Mouse (Mus musculus): ENCODE measurements around the gene Dock2. TPM values are rescaled to one million over a fixed set of nuclear protein-coding genes. Genes with fewer than 3 reads are reported as not detected.

Dock2 gene
- total RNA-seq, 2 experiments from 2014 or later = 153 to 218 TPM

DNA sequence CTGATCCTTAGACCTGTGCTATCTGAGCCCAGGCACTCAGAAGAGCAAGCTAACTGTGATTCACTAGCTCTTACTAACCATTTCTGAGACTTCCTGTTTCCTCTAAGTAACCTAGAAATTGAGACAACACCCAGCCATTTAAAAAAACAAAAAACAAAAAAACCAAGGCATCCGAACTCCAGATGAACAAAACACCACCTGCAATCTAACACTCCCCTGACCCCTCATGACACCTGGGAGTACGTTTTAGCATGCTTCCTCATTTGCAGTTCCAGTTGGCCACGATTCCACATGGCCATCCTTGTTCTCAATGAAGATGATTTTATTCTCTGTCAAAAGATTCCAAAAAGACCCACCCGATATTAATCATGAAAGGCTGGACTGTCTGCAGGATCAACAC is 13.0 kb downstream of the Dock2 start:
- ATAC-seq (ENCODE audit: poor library complexity, severe bottlenecking) = no peak; the same call in 1 of the 2 replicates

DNA sequence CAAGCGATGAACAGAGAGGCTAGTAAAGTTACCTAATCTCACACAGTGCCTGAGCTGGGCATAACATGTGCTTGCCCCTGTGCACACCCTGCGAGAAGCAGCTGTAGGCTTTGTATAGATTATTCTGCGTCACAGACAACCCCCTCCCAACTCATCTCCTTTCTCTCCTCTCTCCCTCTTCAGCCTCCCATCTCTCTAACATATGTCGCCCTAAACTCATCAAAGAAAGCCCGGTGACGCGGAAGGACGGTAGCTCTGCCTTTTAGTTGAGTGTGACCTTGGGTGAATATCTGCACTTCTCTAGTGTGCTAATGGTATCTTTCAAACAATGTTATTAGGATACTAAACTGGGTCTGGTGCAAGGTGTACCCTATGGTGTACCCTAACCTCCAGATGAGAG is 13.7 kb downstream of the Dock2 start:
- ATAC-seq (ENCODE audit: poor library complexity, severe bottlenecking) = no peak

DNA sequence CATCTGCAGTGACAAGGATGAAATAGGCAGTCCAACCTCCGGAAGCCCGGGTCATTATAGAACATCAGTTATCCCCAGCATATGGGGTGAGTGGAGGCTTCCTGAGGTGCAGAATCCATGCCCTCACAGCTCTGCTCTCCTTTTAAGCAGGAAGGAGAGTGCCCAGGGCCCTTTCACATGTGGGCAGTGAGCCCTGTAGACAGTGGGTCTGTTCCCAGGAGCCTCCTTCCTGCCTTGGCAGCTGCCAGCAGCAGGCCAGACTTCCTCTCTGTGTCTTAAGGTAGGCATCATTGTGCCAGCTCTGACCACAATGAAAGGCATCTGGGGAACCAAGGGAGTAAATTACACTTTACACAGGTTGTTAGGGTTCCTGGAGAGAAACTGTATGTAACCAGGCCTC is 14.3 kb downstream of the Dock2 start:
- ATAC-seq (ENCODE audit: poor library complexity, severe bottlenecking) = no peak

DNA sequence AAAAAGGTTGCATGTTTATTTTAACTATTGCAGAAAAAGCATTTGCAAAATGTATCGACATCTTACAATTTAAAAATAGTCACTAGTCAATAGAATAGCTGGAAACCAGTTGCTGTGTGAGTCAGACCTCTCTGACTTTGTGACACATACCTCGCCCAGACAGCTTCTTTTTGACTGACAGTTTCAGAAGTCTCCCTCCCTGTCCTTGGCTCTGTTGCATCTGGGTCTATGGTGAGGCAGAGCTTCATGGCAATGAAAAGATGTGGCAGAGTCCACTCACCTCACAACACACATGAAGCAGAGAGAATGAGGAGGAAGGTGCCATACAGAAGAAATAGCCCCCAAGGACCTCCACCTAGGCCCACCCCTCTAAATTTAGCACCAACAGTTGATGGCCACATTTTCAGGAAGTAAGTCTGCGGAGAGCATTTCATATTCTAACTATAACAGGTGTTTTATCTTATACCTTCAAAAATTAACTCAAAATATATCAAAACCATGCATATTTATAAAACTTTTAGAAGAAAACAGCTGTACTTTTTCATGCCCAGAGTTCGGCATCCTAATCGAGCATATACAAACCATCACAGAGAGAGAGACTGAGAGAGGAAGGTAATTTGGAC is 19.8 kb downstream of the Dock2 start:
- no peak for ATAC-seq (ENCODE audit: poor library complexity, severe bottlenecking)

DNA sequence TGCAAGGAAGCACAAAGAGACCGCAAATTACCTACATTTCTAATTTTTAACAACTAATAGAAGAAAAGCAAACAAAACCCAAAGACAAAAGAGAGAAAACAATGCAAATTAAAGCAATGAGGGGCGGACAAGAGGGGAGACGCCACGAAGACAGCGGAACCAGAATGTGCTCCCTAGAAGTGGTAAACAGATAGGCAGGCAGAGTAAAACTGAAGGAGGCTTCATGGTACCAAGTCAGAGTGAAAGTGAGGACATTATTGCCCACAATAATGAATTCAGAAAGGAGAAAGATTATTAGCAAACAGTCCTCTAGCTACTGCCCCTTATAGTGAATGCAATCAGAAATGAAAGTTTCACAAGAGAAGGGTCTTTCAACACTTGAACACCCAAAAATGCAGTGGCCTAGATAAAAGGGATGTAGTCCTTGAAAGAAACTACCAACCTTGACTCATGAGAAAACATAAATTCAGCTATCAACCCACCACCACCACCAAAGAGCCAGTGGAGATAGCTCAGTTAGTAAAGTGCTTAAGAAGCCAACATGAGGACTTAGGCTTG is 21.0 kb downstream of the Dock2 start:
- ATAC-seq (ENCODE audit: poor library complexity, severe bottlenecking) = peak; percentile 59

DNA sequence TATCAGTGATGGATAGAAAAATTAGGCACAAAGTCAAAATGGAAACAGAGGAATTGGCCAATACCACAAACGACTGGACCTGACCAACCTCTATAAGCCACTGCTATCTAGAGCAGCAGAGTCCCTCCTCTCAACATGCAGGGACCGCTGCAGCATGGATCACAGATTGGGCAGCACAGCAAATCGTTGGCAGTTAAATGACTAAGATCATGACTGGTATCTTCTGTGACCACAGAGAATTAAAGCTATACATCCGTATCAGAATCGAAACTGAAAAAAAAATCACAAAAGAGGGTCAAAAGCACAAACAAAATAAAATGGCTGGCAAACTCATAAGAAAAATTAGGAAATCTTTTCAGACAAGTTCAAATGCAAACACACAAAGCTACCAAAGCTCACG is 21.6 kb downstream of the Dock2 start:
- 0 out of 2 replicates have a peak, but pooled peaks have one; percentile 26 for ATAC-seq (ENCODE audit: poor library complexity, severe bottlenecking)

DNA sequence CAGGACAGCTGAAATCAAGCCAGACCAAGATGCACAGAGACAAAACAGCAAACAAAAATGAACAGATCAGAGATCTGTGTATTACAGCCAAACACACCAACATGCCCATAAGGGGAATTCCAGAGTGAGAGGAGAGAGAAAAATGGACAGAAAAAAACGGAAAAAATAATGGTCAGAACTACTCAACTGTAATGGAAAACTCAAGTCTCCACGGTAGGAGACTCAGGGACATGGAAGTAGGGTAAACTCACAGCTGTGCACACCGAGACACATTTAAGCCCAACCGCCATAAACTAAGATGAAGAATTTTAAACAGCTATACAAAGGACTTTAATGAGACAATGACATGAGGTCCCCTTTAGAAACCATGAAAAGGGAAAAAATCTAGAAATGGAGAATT is 24.1 kb downstream of the Dock2 start:
- no peak for ATAC-seq (ENCODE audit: poor library complexity, severe bottlenecking)

DNA sequence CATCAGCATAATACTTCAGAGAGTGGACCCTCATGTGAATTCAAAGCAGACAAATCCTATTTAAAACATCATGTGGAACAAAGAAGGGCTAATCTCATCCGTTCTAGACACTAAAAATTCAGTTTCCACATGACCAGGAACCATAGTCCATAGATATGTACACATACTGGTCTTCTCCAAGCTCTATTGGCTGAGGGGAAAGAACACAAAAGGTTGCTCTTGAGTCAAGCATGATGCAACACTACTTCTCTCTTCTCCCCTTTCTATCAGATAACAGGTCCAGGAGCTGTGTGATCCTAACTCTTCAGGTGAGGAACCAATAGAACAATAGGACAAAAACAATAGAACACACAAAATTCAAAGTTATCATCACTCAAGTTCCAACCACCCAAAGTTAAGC is 42.6 kb downstream of the Dock2 start:
- ATAC-seq (ENCODE audit: poor library complexity, severe bottlenecking) = peak; percentile 80

DNA sequence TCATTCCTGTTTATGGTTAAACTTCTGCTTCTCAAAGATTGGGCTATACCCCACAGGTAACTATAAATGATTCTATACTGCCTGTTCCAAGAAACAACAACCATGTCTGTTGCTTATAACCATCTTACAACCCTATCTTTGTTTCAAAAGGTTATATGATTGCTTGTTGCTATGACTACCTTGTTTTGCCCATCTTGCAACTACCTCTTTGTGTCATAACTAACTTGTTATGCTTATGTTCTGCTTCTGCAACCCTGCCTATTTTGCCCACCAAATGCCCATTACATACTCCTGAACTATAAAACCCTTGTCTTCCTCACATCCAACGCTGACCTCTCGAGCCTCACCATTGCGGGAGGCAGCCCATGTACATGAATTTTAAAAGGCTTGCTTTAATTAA is 43.9 kb downstream of the Dock2 start:
- no peak for ATAC-seq (ENCODE audit: poor library complexity, severe bottlenecking)

DNA sequence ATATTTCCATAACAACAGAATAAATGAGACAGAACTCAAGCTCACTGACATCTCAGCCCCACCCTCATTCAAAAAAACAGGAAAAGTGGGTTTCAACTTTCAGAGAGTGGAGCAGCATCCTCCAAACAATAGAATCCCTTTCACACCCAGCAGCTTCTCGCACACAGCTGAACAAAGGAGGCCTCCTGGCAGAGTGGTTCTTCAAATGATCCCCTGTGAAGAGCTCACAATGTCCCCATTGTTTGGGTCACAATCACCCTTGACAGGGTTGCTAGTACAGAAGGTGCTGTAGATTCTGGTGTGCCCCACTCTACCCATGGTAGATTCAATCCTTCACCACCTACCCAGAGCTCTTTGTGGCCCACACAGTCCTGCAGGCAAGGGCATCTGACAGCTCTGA is 44.7 kb downstream of the Dock2 start:
- no peak for ATAC-seq (ENCODE audit: poor library complexity, severe bottlenecking)

DNA sequence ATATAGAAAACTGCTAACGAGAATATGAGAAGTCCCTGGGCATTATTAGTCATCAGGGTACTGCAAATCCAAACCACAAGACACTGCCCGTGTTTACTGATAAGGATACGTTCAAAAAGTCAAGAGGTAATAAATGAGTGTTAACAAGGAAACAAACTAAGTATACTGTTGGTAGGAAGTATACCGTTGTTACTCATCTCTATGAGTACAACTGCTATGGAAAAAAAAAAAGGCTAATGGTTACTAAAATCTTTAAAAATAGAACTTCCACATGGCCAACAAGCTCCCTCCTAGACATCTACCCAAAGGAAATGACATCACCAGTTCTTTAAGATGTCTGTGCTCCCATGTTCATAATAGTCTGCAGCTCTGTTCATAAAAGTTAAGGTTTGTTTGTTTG is 46.5 kb downstream of the Dock2 start:
- no peak for ATAC-seq (ENCODE audit: poor library complexity, severe bottlenecking)

DNA sequence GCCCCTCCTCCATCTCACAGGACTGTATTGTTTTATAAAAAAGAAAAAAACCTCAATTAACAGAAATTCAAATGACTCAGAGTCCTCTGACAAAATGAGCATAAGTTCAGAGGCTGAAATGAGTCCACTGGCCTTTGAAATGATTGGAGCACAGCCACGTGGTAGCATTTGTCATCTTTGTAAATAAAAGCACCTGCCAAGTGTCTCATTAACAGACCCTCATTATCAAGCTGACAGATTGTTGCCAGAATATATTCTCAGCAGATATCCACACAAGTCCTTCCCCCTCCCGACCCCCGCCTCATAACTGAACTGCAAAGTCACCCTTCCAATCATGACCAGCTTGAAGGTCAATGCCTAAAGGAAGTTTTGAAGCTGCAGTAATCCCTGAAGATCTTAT is 49.7 kb downstream of the Dock2 start:
- no peak for ATAC-seq (ENCODE audit: poor library complexity, severe bottlenecking)

DNA sequence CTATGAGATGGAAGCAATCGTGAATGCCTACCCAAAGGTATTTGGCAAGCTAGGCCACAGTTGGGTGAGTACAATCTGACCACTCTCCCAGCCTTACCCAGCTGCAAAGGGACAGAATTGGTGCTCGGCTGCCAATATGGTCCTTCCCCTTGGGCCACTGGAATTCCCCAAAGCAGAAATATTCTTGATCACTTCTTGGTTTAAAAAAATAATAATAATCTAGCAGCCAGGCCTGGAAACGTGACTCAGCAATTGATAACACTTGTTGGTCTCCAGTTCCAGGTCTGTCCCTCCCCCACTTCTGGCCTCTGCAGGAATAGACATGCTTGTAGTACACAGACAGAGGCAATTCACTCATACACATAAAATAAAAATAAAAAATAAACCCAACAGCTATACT is 56.2 kb downstream of the Dock2 start:
- ATAC-seq (ENCODE audit: poor library complexity, severe bottlenecking) = no peak

DNA sequence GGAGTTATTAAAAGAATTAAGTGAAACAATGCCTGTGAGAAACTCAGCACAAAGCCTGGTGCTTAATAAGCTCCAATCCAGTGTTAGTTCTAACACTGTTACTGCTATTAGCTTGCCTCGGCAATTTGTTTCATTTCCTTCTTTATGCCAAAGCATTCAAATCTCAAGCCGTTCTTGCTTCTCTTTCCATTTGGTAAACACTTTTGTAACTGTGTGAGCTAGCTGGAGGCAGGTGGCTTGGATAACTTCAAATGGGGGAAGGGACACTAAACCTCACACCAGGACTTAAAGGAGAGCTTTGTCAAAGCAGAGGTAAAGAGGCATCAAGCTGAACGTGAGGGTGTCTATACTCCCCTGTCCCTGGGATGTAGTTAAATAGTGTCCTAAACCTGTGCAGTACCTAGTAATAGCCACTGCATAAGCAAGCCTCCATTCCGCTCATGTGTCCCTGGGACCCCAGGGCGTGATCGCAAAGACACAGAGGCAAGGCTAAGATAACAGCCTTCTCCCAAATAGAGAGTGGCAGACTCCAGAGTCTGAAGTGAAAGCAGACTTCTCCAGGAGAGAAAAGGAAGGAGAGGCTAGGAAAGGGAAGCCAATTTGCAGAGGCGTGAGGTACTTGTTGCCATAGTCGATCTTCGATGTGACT is 56.9 kb downstream of the Dock2 start:
- no peak for ATAC-seq (ENCODE audit: poor library complexity, severe bottlenecking)

DNA sequence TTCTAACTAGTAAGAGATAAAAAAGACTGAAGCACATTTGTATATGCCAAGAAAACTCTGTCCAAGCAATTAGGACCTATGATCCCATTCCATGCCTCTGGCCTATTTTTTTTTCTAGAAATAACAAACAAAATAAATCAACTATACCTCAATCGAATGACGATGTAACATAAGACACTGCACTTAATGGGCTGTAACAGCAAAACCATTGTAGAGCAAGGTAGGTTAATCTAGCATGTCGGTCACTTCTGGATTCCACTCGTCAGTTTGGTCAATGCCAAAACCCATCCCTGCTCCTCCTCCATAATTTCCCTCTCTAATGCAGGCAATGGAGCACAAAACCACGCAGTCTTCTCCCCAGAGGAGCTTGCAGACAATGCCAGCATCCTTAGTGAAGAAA is 70.3 kb downstream of the Dock2 start:
- ATAC-seq (ENCODE audit: poor library complexity, severe bottlenecking) = no peak

DNA sequence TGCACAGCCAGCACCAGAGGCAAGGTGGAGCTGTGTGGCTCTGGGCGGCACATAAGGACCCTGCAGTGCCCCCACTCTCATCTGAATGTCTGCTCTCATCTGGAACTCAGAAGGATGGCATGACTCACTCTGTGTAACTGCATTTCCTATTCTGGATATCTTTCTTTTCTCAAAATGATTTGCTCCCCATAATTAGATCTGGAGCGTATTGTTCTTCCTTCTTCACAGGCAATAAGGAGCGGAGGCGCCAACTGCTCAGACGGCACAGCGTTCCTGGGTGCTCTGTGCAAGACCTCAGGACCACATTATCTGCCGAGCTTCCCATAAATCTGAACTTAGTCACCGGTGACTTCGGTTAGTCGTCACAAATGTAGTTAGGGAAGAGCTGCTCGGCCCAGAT is 75.4 kb downstream of the Dock2 start:
- no peak for ATAC-seq (ENCODE audit: poor library complexity, severe bottlenecking)

DNA sequence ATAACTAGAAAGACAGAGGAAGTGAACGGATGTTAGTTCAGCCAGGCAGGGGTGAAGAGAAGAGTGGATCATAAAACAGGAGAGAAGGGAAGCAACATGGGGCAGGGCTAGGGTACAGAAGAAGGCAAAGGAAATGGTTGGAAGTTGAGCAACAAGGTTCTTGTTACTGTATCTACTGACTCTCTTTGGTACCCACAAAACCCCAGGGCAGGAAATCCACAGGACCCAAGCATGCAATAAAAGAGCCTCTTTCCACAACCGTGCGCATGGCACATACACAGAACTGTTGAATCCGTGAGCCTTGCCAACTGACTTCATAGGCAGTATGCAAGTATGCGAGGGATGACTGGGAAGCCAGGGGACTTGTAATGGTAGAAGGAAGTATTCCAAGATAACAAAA is 76.3 kb downstream of the Dock2 start:
- ATAC-seq (ENCODE audit: poor library complexity, severe bottlenecking) = peak; percentile 47

DNA sequence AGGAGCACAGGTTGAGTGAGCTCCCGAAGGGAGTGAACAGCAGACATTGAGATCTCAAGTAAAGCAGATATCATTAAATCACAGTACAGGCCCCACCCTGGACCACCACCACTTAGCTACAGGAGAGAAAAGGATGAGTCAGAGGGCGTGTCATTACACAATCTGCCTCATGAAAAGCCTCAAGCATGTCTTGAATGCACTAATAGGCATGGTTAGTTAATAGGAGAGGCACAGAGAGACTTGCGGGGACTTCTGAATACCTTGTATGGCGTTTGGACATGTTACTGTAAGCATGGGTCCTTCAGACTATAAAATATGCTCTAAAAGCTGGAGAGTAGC is 78.6 kb downstream of the Dock2 start:
- no peak for ATAC-seq (ENCODE audit: poor library complexity, severe bottlenecking)

DNA sequence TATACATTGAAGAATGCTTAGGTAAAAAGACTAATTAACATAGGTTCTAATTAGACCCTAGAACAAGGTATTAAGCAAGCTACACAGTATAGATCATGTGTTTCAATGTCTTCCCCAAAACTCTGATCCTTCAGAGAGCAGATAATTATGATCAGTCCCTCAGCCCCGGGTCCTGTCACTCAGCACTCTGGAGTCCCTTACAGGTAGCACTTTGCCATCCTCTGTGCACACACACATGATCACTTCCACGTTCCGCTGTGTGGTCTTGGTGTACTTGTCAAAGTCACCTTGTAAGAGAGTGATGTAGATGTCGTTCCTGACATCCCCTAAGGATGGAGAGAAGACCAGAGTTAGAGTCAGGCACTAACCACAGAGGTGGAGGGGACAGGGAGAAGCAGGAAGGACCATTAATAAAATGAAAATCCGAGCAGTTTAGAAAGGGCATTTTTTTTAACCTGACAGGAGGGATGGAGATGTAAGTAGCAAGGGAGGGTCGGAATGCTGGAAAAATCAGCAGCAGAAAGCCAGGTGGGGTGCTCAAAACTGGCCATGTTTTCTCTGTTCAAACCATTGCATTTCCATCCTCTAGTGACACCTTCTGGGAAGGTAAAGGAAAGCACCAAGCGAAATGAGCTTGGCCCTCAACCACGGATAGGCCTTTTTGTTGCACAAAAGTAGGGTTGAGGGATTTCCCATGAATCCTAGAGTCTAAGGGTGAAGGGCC is 79.1 kb downstream of the Dock2 start:
- ATAC-seq (ENCODE audit: poor library complexity, severe bottlenecking) = no peak

DNA sequence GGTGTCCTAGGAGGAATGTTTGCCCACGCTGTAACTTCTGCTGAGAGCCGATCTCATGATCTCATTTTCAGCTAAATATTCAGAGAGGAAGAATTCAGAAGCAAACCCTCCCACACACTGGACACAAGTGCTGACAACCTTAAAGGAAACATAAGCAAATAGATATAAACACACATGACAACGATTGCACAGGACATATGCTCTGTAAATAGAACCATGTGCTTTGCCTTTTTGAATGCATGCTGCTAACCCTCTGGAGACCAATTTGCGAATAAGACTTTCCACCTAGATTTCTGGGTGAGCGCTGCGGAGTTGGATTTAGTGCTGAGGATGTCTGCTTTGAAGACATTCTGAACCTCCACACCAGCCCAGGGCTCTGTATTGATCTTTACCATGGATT is 79.8 kb downstream of the Dock2 start:
- ATAC-seq (ENCODE audit: poor library complexity, severe bottlenecking) = no peak

DNA sequence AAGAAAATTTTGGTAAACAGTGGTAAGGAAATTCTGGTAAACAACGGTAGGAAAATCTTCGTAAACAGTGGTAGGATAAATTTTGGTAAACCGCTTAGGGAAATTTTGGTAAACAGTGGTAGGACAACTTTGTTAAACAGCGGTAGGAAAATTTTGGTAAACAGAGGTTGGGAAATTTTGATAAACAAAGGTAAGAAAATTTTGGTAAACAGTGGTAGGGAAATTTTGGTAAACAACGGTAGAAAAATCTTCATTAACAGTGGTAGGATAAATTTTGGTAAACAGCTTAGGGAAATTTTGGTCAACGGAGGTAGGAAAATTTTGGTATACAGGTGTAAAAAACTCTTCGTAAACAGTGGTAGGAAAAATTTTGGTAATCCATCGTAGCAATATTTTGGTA is 101.9 kb downstream of the Dock2 start:
- 0 out of 2 replicates have a peak, but pooled peaks have one; percentile 21 for ATAC-seq (ENCODE audit: poor library complexity, severe bottlenecking)

DNA sequence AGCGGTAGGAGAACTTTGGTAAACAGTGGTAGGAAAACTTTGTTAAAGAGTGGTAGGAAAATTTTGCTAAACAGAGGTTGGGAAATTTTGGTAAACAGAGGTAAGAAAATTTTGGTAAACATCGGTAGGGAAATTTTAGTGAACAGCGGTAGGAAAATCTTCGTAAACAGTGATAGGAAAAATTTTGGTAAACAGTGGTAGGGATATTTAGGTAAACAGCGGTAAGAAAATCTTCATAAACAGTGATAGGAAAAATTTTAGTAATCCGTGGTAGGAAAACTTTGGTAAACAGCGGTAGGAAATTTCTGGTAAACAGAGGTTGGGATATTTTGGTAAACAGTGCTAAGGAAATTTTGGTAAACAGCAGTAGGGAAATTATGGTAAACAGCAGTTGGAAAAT is 239.1 kb downstream of the Dock2 start:
- no peak for ATAC-seq (ENCODE audit: poor library complexity, severe bottlenecking)
